Mouse (Mus musculus) kidney, postnatal 0 days (tissue): ENCODE data around the gene Ahnak. TPM values are rescaled to one million over a fixed set of nuclear protein-coding genes. Genes with fewer than 3 reads are reported as not detected.
"Not testable (repeated sequence)": the region's sequence is repeated elsewhere in the genome, so short reads cannot be mapped to it uniquely, and the experiment has no call there.

Experiments used
- ATAC-seq: fragments of 200-750 bp; cut with Nextera tagmentation; replicated peaks from 2 replicates; pipeline ENCODE4 v1.8.0; 2017; ENCODE audit warnings: low read depth, moderate number of reproducible peaks, moderate TSS enrichment, moderate library complexity; ENCODE audit not compliant: low FRiP score
- DNase-seq: peaks from one replicate; pipeline ENCODE4 v3.0.0-alpha.2; 2016; ENCODE audit warnings: low spot score
- H3K27ac ChIP-seq: fragments of 300-500 bp; sonication (generic); 2 replicates; pipeline ENCODE4 v1.5.1; 2014; ENCODE audit warnings: mild to moderate bottlenecking
- H3K27me3 ChIP-seq: fragments of 300-500 bp; sonication (generic); 2 replicates; pipeline ENCODE4 v1.6.1; 2014; ENCODE audit warnings: low read length, mixed read lengths; ENCODE audit not compliant: insufficient read depth
- H3K36me3 ChIP-seq: fragments of 300-500 bp; sonication (generic); 2 replicates; pipeline ENCODE4 v1.6.1; 2014; ENCODE audit warnings: low read length, mixed read lengths; ENCODE audit not compliant: insufficient read depth
- H3K4me1 ChIP-seq: fragments of 300-500 bp; sonication (generic); replicated peaks from 2 replicates; pipeline ENCODE4 v1.6.1; 2014; ENCODE audit warnings: antibody characterized with exemption, low read length, mixed read lengths; ENCODE audit not compliant: insufficient read depth
- H3K4me2 ChIP-seq: fragments of 300-500 bp; sonication (generic); 2 replicates; pipeline ENCODE4 v1.6.1; 2014; ENCODE audit warnings: mild to moderate bottlenecking, low read length, moderate library complexity, mixed read lengths
- H3K4me3 ChIP-seq: fragments of 300-500 bp; sonication (generic); replicated peaks from 2 replicates; pipeline ENCODE4 v1.5.1; 2014; ENCODE audit warnings: low read depth, low read length
- H3K9ac ChIP-seq: fragments of 300-500 bp; sonication (generic); 2 replicates; pipeline ENCODE4 v1.6.1; 2014; ENCODE audit warnings: low read depth, low read length
- H3K9me3 ChIP-seq: fragments of 300-500 bp; sonication (generic); replicated peaks from 2 replicates; pipeline ENCODE4 v1.6.1; 2016; ENCODE audit warnings: low read length, inconsistent platforms, mixed read lengths
- CTCF ChIP-seq: IDR thresholded peaks from 2 replicates; pipeline ENCODE4 v1.5.1; 2016; ENCODE audit warnings: antibody characterized with exemption, low read depth, mild to moderate bottlenecking, moderate library complexity
- WGBS: fragments of 180-500 bp; shearing (Covaris S2); extraction: QIAGEN DNeasy Blood & Tissue Kit; methylation state at CpG from one replicate; pipeline ENCODE4 v1.1.7; 2014; 5-methylcytosine and 5-hydroxymethylcytosine counted together
- polyA plus RNA-seq: library from polyadenylated mRNA; unstranded; fragments of >200 nt; fragmentation: Nextera tagmentation; extraction: Ambion mirVana; gene quantifications from 2 replicates; pipeline ENCODE4 v1.2.1, GENCODE M21; 2015

Gene Ahnak
- polyA plus RNA-seq, 1 experiment from 2014 or later: 27.5 TPM

GRCm38 (mm10) chr19:9119655-9120425 is 130.8 kb downstream of the Ahnak start:
- H3K27me3 ChIP-seq: no peaks in the 10 kb centered on the region
- H3K4me3 ChIP-seq: no peak overlapping the region
- H3K36me3 ChIP-seq: peaks cover 10% of the 10 kb centered on the region; the same call in 1 of the 2 replicates
- no peaks in the 10 kb centered on the region for H3K4me1 ChIP-seq
- DNase-seq (no peak), ATAC-seq (no peak)
- TF ChIP-seq CTCF: no peak
- no peak overlapping the region for H3K4me2 ChIP-seq
- no peak overlapping the region for H3K9ac ChIP-seq
- no peak overlapping the region for H3K27ac ChIP-seq
- no peaks in the 10 kb centered on the region for H3K9me3 ChIP-seq
- 96% methylated on average over 3 of the region's 3 CpGs for WGBS

GRCm38 (mm10) chr19:9122390-9122789 is 133.3 kb downstream of the Ahnak start:
- DNase-seq (no peak), ATAC-seq (no peak)
- no peaks in the 10 kb centered on the region for H3K4me1 ChIP-seq
- H3K36me3 ChIP-seq: 0 out of 2 replicates have a peak, but pooled peaks cover 2% of the 10 kb centered on the region
- no peak overlapping the region for H3K4me3 ChIP-seq
- H3K27ac ChIP-seq: no peak overlapping the region
- no peak for TF ChIP-seq CTCF
- H3K9ac ChIP-seq: no peak overlapping the region
- no peak overlapping the region for H3K4me2 ChIP-seq
- no peaks in the 10 kb centered on the region for H3K9me3 ChIP-seq
- no peaks in the 10 kb centered on the region for H3K27me3 ChIP-seq
- WGBS: 84% methylated on average over 1 of the region's 1 CpGs

DNA sequence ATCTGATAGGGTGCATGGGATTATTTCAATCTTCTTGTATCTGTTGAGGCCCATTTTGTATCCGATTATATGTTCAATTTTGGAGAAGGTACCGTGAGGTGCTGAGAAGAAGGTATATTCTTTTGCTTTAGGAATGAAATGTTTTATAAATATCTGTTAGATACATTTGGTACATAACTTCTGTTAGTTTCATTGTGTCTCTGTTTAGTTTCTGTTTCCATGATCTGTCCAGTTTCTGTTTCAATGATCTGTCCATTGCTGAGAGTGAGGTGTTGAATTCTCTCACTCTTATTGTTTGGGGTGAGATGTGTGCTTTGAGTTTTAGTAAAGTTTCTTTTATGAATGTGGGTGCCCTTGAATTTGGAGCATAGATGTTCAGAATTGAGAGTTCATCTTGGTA is 134.9 kb downstream of the Ahnak start:
- not testable (repeated sequence) for ATAC-seq, H3K4me1 ChIP-seq, DNase-seq, H3K36me3 ChIP-seq, H3K9ac ChIP-seq, H3K27me3 ChIP-seq, H3K27ac ChIP-seq, H3K9me3 ChIP-seq, H3K4me2 ChIP-seq, H3K4me3 ChIP-seq
- WGBS: 95% methylated on average over 2 of the region's 2 CpGs

Other genes with a start within 250 kb of the Ahnak start
- gene 1700092M07Rik, start 248.6 kb upstream of the Ahnak start, polyA plus RNA-seq: 0.75 and 1.1 TPM in 2 replicates
- gene Stx5a, start 247.9 kb upstream of the Ahnak start, polyA plus RNA-seq: 105 and 115 TPM in 2 replicates
- gene Nxf1, start 232.2 kb upstream of the Ahnak start, polyA plus RNA-seq: 114 and 123 TPM in 2 replicates
- gene Tmem223, start 218.3 kb upstream of the Ahnak start, polyA plus RNA-seq: 248 and 286 TPM in 2 replicates
- 103 and 113 TPM in 2 replicates for gene Tmem179b, start 214.8 kb upstream of the Ahnak start, polyA plus RNA-seq
- gene Taf6l, start 202.9 kb upstream of the Ahnak start, polyA plus RNA-seq: 28.4 and 28.6 TPM in 2 replicates
- gene Polr2g, start 190.7 kb upstream of the Ahnak start, polyA plus RNA-seq: 185 and 187 TPM in 2 replicates
- gene Zbtb3, start 186.7 kb upstream of the Ahnak start, polyA plus RNA-seq: 3.6 TPM in 2 replicates
- gene Ttc9c, start 170.0 kb upstream of the Ahnak start, polyA plus RNA-seq: 32.2 and 35.9 TPM in 2 replicates
- gene Hnrnpul2, start 169.3 kb upstream of the Ahnak start, polyA plus RNA-seq: 5.5 and 6.3 TPM in 2 replicates
- gene AC129217.1, start 159.5 kb upstream of the Ahnak start, polyA plus RNA-seq: not detected in 2 replicates
- gene Bscl2, start 151.8 kb upstream of the Ahnak start, polyA plus RNA-seq: 57.0 and 60.1 TPM in 2 replicates
- gene Gng3, start 150.1 kb upstream of the Ahnak start, polyA plus RNA-seq: 1.5 and 1.6 TPM in 2 replicates
- 0.85 and 1.1 TPM in 2 replicates for gene Lrrn4cl, start 138.5 kb upstream of the Ahnak start, polyA plus RNA-seq
- gene Ubxn1, start 117.8 kb upstream of the Ahnak start, polyA plus RNA-seq: 195 and 206 TPM in 2 replicates
- 94.5 and 97.4 TPM in 2 replicates for gene Uqcc3, start 108.4 kb upstream of the Ahnak start, polyA plus RNA-seq
- 69.8 and 70.8 TPM in 2 replicates for gene Lbhd1, start 105.6 kb upstream of the Ahnak start, polyA plus RNA-seq
- not detected in 2 replicates for gene Gm49403, start 105.4 kb upstream of the Ahnak start, polyA plus RNA-seq
- 69.0 and 76.7 TPM in 2 replicates for gene 1810009A15Rik, start 100.4 kb upstream of the Ahnak start, polyA plus RNA-seq
- not detected in 2 replicates for gene Gm49416, start 100.4 kb upstream of the Ahnak start, polyA plus RNA-seq
- gene Ints5, start 96.3 kb upstream of the Ahnak start, polyA plus RNA-seq: 27.4 and 29.8 TPM in 2 replicates
- 74.6 and 80.9 TPM in 2 replicates for gene Ganab, start 91.2 kb upstream of the Ahnak start, polyA plus RNA-seq
- gene B3gat3, start 68.9 kb upstream of the Ahnak start, polyA plus RNA-seq: 44.0 and 45.1 TPM in 2 replicates
- gene Rom1, start 59.9 kb upstream of the Ahnak start, polyA plus RNA-seq: 5.7 and 6.0 TPM in 2 replicates
- 25.5 and 26.2 TPM in 2 replicates for gene Eml3, start 59.7 kb upstream of the Ahnak start, polyA plus RNA-seq
- gene Mta2, start 47.4 kb upstream of the Ahnak start, polyA plus RNA-seq: 103 and 116 TPM in 2 replicates
- gene Tut1, start 35.4 kb upstream of the Ahnak start, polyA plus RNA-seq: 19.9 and 22.3 TPM in 2 replicates
- gene Eef1g, start 22.2 kb upstream of the Ahnak start, polyA plus RNA-seq: 328 and 354 TPM in 2 replicates
- not detected in 2 replicates for gene Scgb1a1, start 98.7 kb downstream of the Ahnak start, polyA plus RNA-seq
- gene Asrgl1, start 146.4 kb downstream of the Ahnak start, polyA plus RNA-seq: 13.4 and 14.6 TPM in 2 replicates